In genomic region chr10:39534324-39535026, GRCm38 (mm10) we compare ENCODE assay signal across 8 mouse cellular contexts.
DNase-seq lines count a peak whose midpoint lies in the region; ATAC-seq lines count a peak whose summit lies in the region.

No protein-coding gene starts in this region.

- DNase-seq in heart, postnatal 36 days: no peak
- DNase-seq in kidney, adult 9 months: peak; percentile 76
- DNase-seq in midbrain, embryonic 14.5 days: peak; percentile 58
- no peak for DNase-seq in c-Kit-positive CD71-positive TER-119-positive erythroid progenitor cells, embryonic 14.5 days (ENCODE audit: low spot score)

- H3K9ac ChIP-seq in heart, embryonic 11.5 days (ENCODE audit: low read depth, low read length): no peak overlapping the region
- H3K9ac ChIP-seq in embryonic facial prominence, embryonic 15.5 days: no peak overlapping the region
- H3K9ac ChIP-seq in midbrain, embryonic 14.5 days (replicated peaks; ENCODE audit: low read length): peak overlapping the region; percentile 40

- no peaks in the 10 kb centered on the region; the same call in 1 of the 2 replicates for H3K36me3 ChIP-seq in heart, embryonic 11.5 days (ENCODE audit: control insufficient read depth, insufficient read depth, low read length)
- H3K36me3 ChIP-seq in embryonic facial prominence, embryonic 15.5 days: no peaks in the 10 kb centered on the region; the same call in 1 of the 2 replicates
- peaks cover 43% of the 10 kb centered on the region for H3K36me3 ChIP-seq in midbrain, embryonic 14.5 days (ENCODE audit: control insufficient read depth, insufficient read depth, low read length)

- H3K4me2 ChIP-seq in heart, embryonic 11.5 days: no peak overlapping the region
- no peak overlapping the region for H3K4me2 ChIP-seq in embryonic facial prominence, embryonic 15.5 days (replicated peaks)
- no peak overlapping the region for H3K4me2 ChIP-seq in midbrain, embryonic 14.5 days (ENCODE audit: low read length)

- WGBS in heart, embryonic 11.5 days (ENCODE audit: insufficient replicate concordance): 65% methylated on average over 9 of the region's 9 CpGs
- 37% methylated on average over 9 of the region's 9 CpGs for WGBS in embryonic facial prominence, embryonic 15.5 days
- 46% methylated on average over 9 of the region's 9 CpGs for WGBS in midbrain, embryonic 14.5 days

- ATAC-seq in heart, embryonic 11.5 days (replicated peaks; ENCODE audit: insufficient number of reproducible peaks, low FRiP score, low TSS enrichment): no peak
- peak; percentile 78 for ATAC-seq in embryonic facial prominence, embryonic 15.5 days (ENCODE audit: insufficient number of reproducible peaks, low FRiP score, low TSS enrichment, low read depth)
- peak; percentile 38; the same call in 1 of the 2 replicates for ATAC-seq in midbrain, embryonic 14.5 days (ENCODE audit: low FRiP score, low TSS enrichment)
- ATAC-seq in inflammation-experienced regulatory T-cells, adult 6 months: no peak
- no peak for ATAC-seq in monocyte, adult 5-6 weeks (replicated peaks; ENCODE audit: insufficient number of reproducible peaks, low FRiP score, low TSS enrichment, poor library complexity, severe bottlenecking)

- H3K27me3 ChIP-seq in heart, embryonic 11.5 days (ENCODE audit: control insufficient read depth, insufficient read depth, low read length): no peaks in the 10 kb centered on the region
- no peaks in the 10 kb centered on the region for H3K27me3 ChIP-seq in embryonic facial prominence, embryonic 15.5 days
- H3K27me3 ChIP-seq in midbrain, embryonic 14.5 days (ENCODE audit: control insufficient read depth, insufficient read depth, low read length): no peaks in the 10 kb centered on the region

- no peak overlapping the region for H3K4me3 ChIP-seq in heart, embryonic 11.5 days (ENCODE audit: low read depth, low read length)
- no peak overlapping the region for H3K4me3 ChIP-seq in embryonic facial prominence, embryonic 15.5 days (replicated peaks)
- H3K4me3 ChIP-seq in midbrain, embryonic 14.5 days (replicated peaks; ENCODE audit: low read depth, low read length): no peak overlapping the region

- intact Hi-C loops in heart, postnatal 36 days (cut with DNase I): no loop called here

- peak overlapping the region; percentile 29; the same call in 1 of the 2 replicates for H3K27ac ChIP-seq in heart, embryonic 11.5 days (ENCODE audit: low read depth, low read length)
- H3K27ac ChIP-seq in embryonic facial prominence, embryonic 15.5 days (replicated peaks): peak overlapping the region; percentile 81
- H3K27ac ChIP-seq in midbrain, embryonic 14.5 days (replicated peaks; ENCODE audit: low read depth, low read length): peak overlapping the region; percentile 78

- peaks cover 18% of the 10 kb centered on the region for H3K4me1 ChIP-seq in heart, embryonic 11.5 days (ENCODE audit: control insufficient read depth, insufficient read depth, low read length)
- peaks cover 71% of the 10 kb centered on the region for H3K4me1 ChIP-seq in embryonic facial prominence, embryonic 15.5 days
- peaks cover 49% of the 10 kb centered on the region for H3K4me1 ChIP-seq in midbrain, embryonic 14.5 days (ENCODE audit: control insufficient read depth, insufficient read depth, low read length)

- no peaks in the 10 kb centered on the region for H3K9me3 ChIP-seq in heart, embryonic 11.5 days (replicated peaks; ENCODE audit: control insufficient read depth, low read length)
- H3K9me3 ChIP-seq in embryonic facial prominence, embryonic 15.5 days (replicated peaks): no peaks in the 10 kb centered on the region
- no peaks in the 10 kb centered on the region for H3K9me3 ChIP-seq in midbrain, embryonic 14.5 days (ENCODE audit: control insufficient read depth, low read length)

Comparison
In these comparisons a context has a peak if more than half of its experiments do, and no peak if none do; other contexts are left out.
1. ATAC-seq: peak in embryonic facial prominence, embryonic 15.5 days (single experiment) and midbrain, embryonic 14.5 days (single experiment); none in heart, embryonic 11.5 days (single experiment), inflammation-experienced regulatory T-cells, adult 6 months (single experiment) and monocyte, adult 5-6 weeks (single experiment).
2. H3K27ac ChIP-seq: peak in every context shown above with its lines; median percentile 81 in embryonic facial prominence, embryonic 15.5 days; 78 in midbrain, embryonic 14.5 days; 29 in heart, embryonic 11.5 days.
3. DNase-seq: peak in kidney, adult 9 months (single experiment) and midbrain, embryonic 14.5 days (single experiment); none in heart, postnatal 36 days (0 of 2) and c-Kit-positive CD71-positive TER-119-positive erythroid progenitor cells, embryonic 14.5 days (single experiment).